Mouse (Mus musculus): ENCODE measurements around the gene Rpl18a. TPM values are rescaled to one million over a fixed set of nuclear protein-coding genes. Genes with fewer than 3 reads are reported as not detected.
A peak's percentile ranks its signal among the peaks of the same experiment; 100 is the strongest.

The Rpl18a gene
- total and polyA plus RNA-seq, 2 experiments: 318 to 2,350 TPM

DNA sequence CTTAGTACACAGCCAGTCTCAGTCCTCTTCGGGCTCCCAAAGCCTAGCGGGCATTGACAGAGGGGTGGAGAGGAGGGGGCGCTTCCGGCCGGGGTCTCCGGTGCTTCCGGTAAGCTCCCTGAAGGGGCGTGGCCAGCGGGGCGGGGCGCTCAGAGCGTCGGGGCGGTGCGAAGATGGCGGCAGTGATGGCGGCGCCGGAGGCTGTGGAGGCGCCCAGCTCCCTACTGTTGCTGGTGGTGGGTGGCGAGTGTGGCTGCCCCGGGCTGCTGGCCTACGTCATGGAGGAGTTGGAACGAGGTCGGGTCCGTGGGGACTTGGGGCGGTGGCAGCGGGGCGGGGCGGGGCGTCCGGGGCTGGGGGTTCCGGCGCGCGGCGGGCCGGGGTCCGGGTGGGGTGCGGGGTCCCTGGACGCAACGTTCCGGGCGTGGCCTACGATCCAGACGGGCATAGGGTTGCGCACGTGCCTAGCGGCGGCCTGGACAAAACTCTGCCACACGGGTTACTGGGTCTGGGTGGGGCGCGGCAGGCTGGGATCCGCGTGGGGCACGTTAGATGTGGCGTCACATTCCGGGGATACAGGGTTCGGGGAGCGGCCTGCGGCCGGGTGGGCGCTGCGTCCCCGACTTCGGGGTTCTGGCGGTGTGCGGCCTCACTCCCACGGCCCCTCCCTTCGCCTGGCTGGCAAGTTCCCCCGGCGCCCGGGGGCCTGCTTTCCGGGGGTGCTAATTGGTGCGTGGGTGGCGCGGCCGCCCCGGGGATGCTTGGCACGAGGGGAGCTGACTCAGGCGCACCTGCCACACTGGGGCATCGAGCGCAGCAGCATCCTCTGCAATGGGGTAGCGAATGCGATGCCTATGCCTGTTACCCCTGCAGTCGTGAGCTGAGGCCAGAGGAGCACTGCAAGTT, 8.9 kb upstream of the Rpl18a start, which contains the start of gene Map1s:
TSS of gene Map1s (plus strand) at position 102 of the 906 bp plus-strand sequence.
- no peaks in the 10 kb centered on the region for H3K27me3 ChIP-seq (ENCODE audit: control insufficient read depth, insufficient read depth, low read length)
- no peaks in the 10 kb centered on the region for H3K79me2 ChIP-seq (ENCODE audit: control insufficient read depth, insufficient read depth, low read length)
- peaks cover 6% of the 10 kb centered on the region; the same call in 1 of the 2 replicates for H3K4me1 ChIP-seq (ENCODE audit: control insufficient read depth, insufficient read depth, low read length)
- peak within 1 kb of the TSS; percentile 83 for H3K9ac ChIP-seq (ENCODE audit: low read depth, low read length)
- H3K36me3 ChIP-seq (ENCODE audit: control insufficient read depth, insufficient read depth, low read length): no peaks in the 10 kb centered on the region
- WGBS: 2% methylated on average over 72 of the region's 86 CpGs
- H3K27ac ChIP-seq (replicated peaks; ENCODE audit: insufficient read depth, low read depth, low read length): no peak within 1 kb of the TSS
- H3K4me3 ChIP-seq (ENCODE audit: insufficient read depth, low read depth, low read length): peak within 1 kb of the TSS; percentile 94
- TF ChIP-seq POLR2A (IDR thresholded peaks at IDR 0.05; ENCODE audit: extremely low read depth, insufficient read depth, low read length) (no peak), CTCF (IDR thresholded peaks at IDR 0.05; ENCODE audit: low read depth, low read length) (no peak)
- no peak for DNase-seq (ENCODE audit: extremely low read depth, low read depth, low spot score)

DNA sequence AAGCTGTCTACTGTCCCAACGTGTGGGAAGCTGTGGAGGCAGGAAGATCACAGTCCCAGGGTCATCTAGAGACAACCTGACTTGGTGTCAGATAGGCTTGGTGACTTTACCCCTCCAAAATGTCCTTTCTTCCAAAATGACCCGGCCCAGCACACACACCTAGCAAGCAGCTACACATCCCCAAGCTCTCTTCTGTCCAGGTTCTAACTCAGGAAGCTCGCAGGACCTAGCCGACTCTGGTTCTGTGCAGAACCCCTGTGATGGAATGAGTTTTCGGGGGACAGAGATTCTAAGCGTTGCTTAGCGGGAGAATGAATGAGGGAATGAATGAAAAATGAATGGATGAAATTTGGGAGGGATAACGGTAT, 8.2 kb upstream of the Rpl18a start:
- 13% methylated on average over 8 of the region's 8 CpGs for WGBS
- no peaks in the 10 kb centered on the region for H3K79me2 ChIP-seq (ENCODE audit: control insufficient read depth, insufficient read depth, low read length)
- no peaks in the 10 kb centered on the region for H3K36me3 ChIP-seq (ENCODE audit: control insufficient read depth, insufficient read depth, low read length)
- H3K27ac ChIP-seq (replicated peaks; ENCODE audit: insufficient read depth, low read depth, low read length): no peak overlapping the region
- H3K27me3 ChIP-seq (ENCODE audit: control insufficient read depth, insufficient read depth, low read length): no peaks in the 10 kb centered on the region
- H3K4me3 ChIP-seq (ENCODE audit: insufficient read depth, low read depth, low read length): peak overlapping the region; percentile 94
- no peak for DNase-seq (ENCODE audit: extremely low read depth, low read depth, low spot score)
- H3K9ac ChIP-seq (ENCODE audit: low read depth, low read length): no peak overlapping the region
- H3K4me1 ChIP-seq (ENCODE audit: control insufficient read depth, insufficient read depth, low read length): peaks cover 6% of the 10 kb centered on the region; the same call in 1 of the 2 replicates
- TF ChIP-seq CTCF (IDR thresholded peaks at IDR 0.05; ENCODE audit: low read depth, low read length): no peak
- TF ChIP-seq POLR2A (IDR thresholded peaks at IDR 0.05; ENCODE audit: extremely low read depth, insufficient read depth, low read length): no peak

DNA sequence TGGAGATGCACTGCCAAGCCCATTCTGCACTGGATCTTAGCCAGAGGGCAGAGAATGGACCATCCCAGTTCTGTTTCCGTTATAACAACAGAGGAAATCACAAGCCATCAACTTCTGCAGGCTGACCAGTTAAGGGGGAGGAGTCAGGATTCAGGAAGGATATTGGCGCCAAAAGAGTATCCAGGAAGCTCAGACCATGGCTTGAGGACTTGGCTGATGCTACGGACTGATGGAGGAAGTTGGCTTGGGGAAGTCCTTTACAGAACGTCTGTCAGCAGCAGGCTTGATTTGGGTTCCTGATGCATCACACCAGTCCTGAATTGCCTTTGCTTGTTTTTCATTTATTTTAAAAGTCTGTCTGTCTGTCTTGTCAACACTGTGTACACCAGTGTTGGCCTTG, 7.3 kb upstream of the Rpl18a start:
- no peak overlapping the region for H3K4me3 ChIP-seq (ENCODE audit: insufficient read depth, low read depth, low read length)
- H3K79me2 ChIP-seq (ENCODE audit: control insufficient read depth, insufficient read depth, low read length): no peaks in the 10 kb centered on the region
- DNase-seq (ENCODE audit: extremely low read depth, low read depth, low spot score): peak; percentile 58
- WGBS: 65% methylated on average over 4 of the region's 4 CpGs
- H3K27me3 ChIP-seq (ENCODE audit: control insufficient read depth, insufficient read depth, low read length): no peaks in the 10 kb centered on the region
- no peaks in the 10 kb centered on the region for H3K36me3 ChIP-seq (ENCODE audit: control insufficient read depth, insufficient read depth, low read length)
- H3K9ac ChIP-seq (ENCODE audit: low read depth, low read length): no peak overlapping the region
- H3K4me1 ChIP-seq (ENCODE audit: control insufficient read depth, insufficient read depth, low read length): peaks cover 6% of the 10 kb centered on the region; the same call in 1 of the 2 replicates
- no peak overlapping the region for H3K27ac ChIP-seq (replicated peaks; ENCODE audit: insufficient read depth, low read depth, low read length)
- TF ChIP-seq POLR2A (IDR thresholded peaks at IDR 0.05; ENCODE audit: extremely low read depth, insufficient read depth, low read length) (no peak), CTCF (IDR thresholded peaks at IDR 0.05; ENCODE audit: low read depth, low read length) (no peak)

GRCm38 (mm10) chr8:70903582-70903981, 6.4 kb upstream of the Rpl18a start:
- no peaks in the 10 kb centered on the region for H3K27me3 ChIP-seq (ENCODE audit: control insufficient read depth, insufficient read depth, low read length)
- DNase-seq (ENCODE audit: extremely low read depth, low read depth, low spot score): no peak
- TF ChIP-seq POLR2A (IDR thresholded peaks at IDR 0.05; ENCODE audit: extremely low read depth, insufficient read depth, low read length): no peak
- TF ChIP-seq CTCF (IDR thresholded peaks at IDR 0.05; ENCODE audit: low read depth, low read length): no peak
- H3K27ac ChIP-seq (replicated peaks; ENCODE audit: insufficient read depth, low read depth, low read length): no peak overlapping the region
- no peak overlapping the region for H3K4me3 ChIP-seq (ENCODE audit: insufficient read depth, low read depth, low read length)
- no peak overlapping the region for H3K9ac ChIP-seq (ENCODE audit: low read depth, low read length)
- no peaks in the 10 kb centered on the region for H3K79me2 ChIP-seq (ENCODE audit: control insufficient read depth, insufficient read depth, low read length)
- H3K4me1 ChIP-seq (ENCODE audit: control insufficient read depth, insufficient read depth, low read length): peaks cover 6% of the 10 kb centered on the region; the same call in 1 of the 2 replicates
- H3K36me3 ChIP-seq (ENCODE audit: control insufficient read depth, insufficient read depth, low read length): no peaks in the 10 kb centered on the region

GRCm38 (mm10) chr8:70903112-70903511, 5.9 kb upstream of the Rpl18a start:
- no peak for DNase-seq (ENCODE audit: extremely low read depth, low read depth, low spot score)
- Histone ChIP-seq H3K4me1 (ENCODE audit: control insufficient read depth, insufficient read depth, low read length) (peaks cover 8% of the 10 kb centered on the region), H3K79me2 (ENCODE audit: control insufficient read depth, insufficient read depth, low read length) (no peaks in the 10 kb centered on the region), H3K4me3 (ENCODE audit: insufficient read depth, low read depth, low read length) (no peak overlapping the region), H3K36me3 (ENCODE audit: control insufficient read depth, insufficient read depth, low read length) (no peaks in the 10 kb centered on the region), H3K27ac (replicated peaks; ENCODE audit: insufficient read depth, low read depth, low read length) (no peak overlapping the region), H3K27me3 (ENCODE audit: control insufficient read depth, insufficient read depth, low read length) (no peaks in the 10 kb centered on the region), H3K9ac (ENCODE audit: low read depth, low read length) (no peak overlapping the region)
- TF ChIP-seq POLR2A (IDR thresholded peaks at IDR 0.05; ENCODE audit: extremely low read depth, insufficient read depth, low read length) (no peak), CTCF (IDR thresholded peaks at IDR 0.05; ENCODE audit: low read depth, low read length) (no peak)
- 60% methylated on average over 4 of the region's 4 CpGs for WGBS

DNA sequence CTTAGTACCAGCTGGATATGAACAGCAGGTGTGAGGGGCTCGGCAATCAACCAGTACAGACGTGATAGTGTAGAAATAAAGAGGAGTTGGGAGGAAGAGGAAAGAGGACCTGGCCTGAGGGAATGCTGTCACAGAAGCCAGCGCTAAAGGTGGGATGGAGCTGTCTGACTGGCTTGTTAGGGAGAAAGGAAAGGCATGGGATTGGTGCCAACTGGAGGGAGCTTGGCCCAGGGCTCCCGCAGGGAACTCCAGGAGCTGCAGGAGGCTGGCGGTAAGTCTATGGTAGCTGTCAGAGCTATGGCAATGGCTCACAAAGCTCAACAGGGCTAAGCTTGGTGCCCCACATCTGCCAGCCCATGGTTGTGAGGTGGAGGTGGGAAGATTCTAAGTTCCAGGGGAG, 5.0 kb upstream of the Rpl18a start:
- no peak overlapping the region for H3K27ac ChIP-seq (replicated peaks; ENCODE audit: insufficient read depth, low read depth, low read length)
- TF ChIP-seq CTCF (IDR thresholded peaks at IDR 0.05; ENCODE audit: low read depth, low read length) (no peak), POLR2A (IDR thresholded peaks at IDR 0.05; ENCODE audit: extremely low read depth, insufficient read depth, low read length) (no peak)
- H3K27me3 ChIP-seq (ENCODE audit: control insufficient read depth, insufficient read depth, low read length): no peaks in the 10 kb centered on the region
- no peak for DNase-seq (ENCODE audit: extremely low read depth, low read depth, low spot score)
- no peak overlapping the region for H3K9ac ChIP-seq (ENCODE audit: low read depth, low read length)
- no peaks in the 10 kb centered on the region for H3K36me3 ChIP-seq (ENCODE audit: control insufficient read depth, insufficient read depth, low read length)
- H3K4me3 ChIP-seq (ENCODE audit: insufficient read depth, low read depth, low read length): no peak overlapping the region
- no peaks in the 10 kb centered on the region for H3K79me2 ChIP-seq (ENCODE audit: control insufficient read depth, insufficient read depth, low read length)
- H3K4me1 ChIP-seq (ENCODE audit: control insufficient read depth, insufficient read depth, low read length): peaks cover 8% of the 10 kb centered on the region
- 54% methylated on average over 5 of the region's 5 CpGs for WGBS
